Mouse (Mus musculus): ENCODE results near the gene Mast3. TPM values are rescaled to one million over a fixed set of nuclear protein-coding genes. Genes with fewer than 3 reads are reported as not detected.

Gene Mast3
- polyA plus RNA-seq, 1 experiment from 2014 or later = 4.4 TPM

GRCm38 (mm10) chr8:70842484-70842883, 37.6 kb upstream of the Mast3 start:
- Histone ChIP-seq H3K27me3 (replicated peaks; ENCODE audit: control insufficient read depth, insufficient read depth, low read length) (no peaks in the 10 kb centered on the region), H3K36me3 (ENCODE audit: control insufficient read depth, insufficient read depth) (no peaks in the 10 kb centered on the region), H3K4me3 (ENCODE audit: low read depth, low read length) (no peak overlapping the region), H3K4me2 (replicated peaks; ENCODE audit: low read depth) (no peak overlapping the region), H3K4me1 (replicated peaks; ENCODE audit: control insufficient read depth, insufficient read depth, low read length) (0 out of 2 replicates have a peak, but pooled peaks cover 3% of the 10 kb centered on the region), H3K27ac (ENCODE audit: low read depth, low read length) (no peak overlapping the region), H3K9me3 (ENCODE audit: control insufficient read depth) (no peaks in the 10 kb centered on the region), H3K9ac (ENCODE audit: low read depth, low read length) (no peak overlapping the region)
- 73% methylated on average over 25 of the region's 25 CpGs for WGBS
- TF ChIP-seq CTCF (IDR thresholded peaks at IDR 0.05; ENCODE audit: low read depth) = no peak
- ATAC-seq = no peak

GRCm38 (mm10) chr8:70841147-70842072, 36.6 kb upstream of the Mast3 start:
- H3K4me3 ChIP-seq (ENCODE audit: low read depth, low read length) = no peak overlapping the region
- WGBS = 22% methylated on average over 22 of the region's 22 CpGs
- ATAC-seq = no peak
- H3K4me2 ChIP-seq (replicated peaks; ENCODE audit: low read depth) = peak overlapping the region; percentile 32; the same call in 1 of the 2 replicates
- no peak overlapping the region for H3K9ac ChIP-seq (ENCODE audit: low read depth, low read length)
- TF ChIP-seq CTCF (IDR thresholded peaks at IDR 0.05; ENCODE audit: low read depth) = peak; percentile 98
- no peaks in the 10 kb centered on the region for H3K27me3 ChIP-seq (replicated peaks; ENCODE audit: control insufficient read depth, insufficient read depth, low read length)
- peak overlapping the region; percentile 74; the same call in 1 of the 2 replicates for H3K27ac ChIP-seq (ENCODE audit: low read depth, low read length)
- H3K36me3 ChIP-seq (ENCODE audit: control insufficient read depth, insufficient read depth) = peaks cover 7% of the 10 kb centered on the region; the same call in 1 of the 2 replicates
- H3K4me1 ChIP-seq (replicated peaks; ENCODE audit: control insufficient read depth, insufficient read depth, low read length) = 0 out of 2 replicates have a peak, but pooled peaks cover 3% of the 10 kb centered on the region
- H3K9me3 ChIP-seq (ENCODE audit: control insufficient read depth) = no peaks in the 10 kb centered on the region

- Histone ChIP-seq H3K27ac (ENCODE audit: low read depth, low read length) (peak overlapping the region; percentile 74), H3K4me1 (replicated peaks; ENCODE audit: control insufficient read depth, insufficient read depth, low read length) (0 out of 2 replicates have a peak, but pooled peaks cover 3% of the 10 kb centered on the region), H3K4me3 (ENCODE audit: low read depth, low read length) (no peak overlapping the region), H3K27me3 (replicated peaks; ENCODE audit: control insufficient read depth, insufficient read depth, low read length) (no peaks in the 10 kb centered on the region), H3K9me3 (ENCODE audit: control insufficient read depth) (no peaks in the 10 kb centered on the region), H3K9ac (ENCODE audit: low read depth, low read length) (no peak overlapping the region), H3K4me2 (replicated peaks; ENCODE audit: low read depth) (peak overlapping the region; percentile 32), H3K36me3 (ENCODE audit: control insufficient read depth, insufficient read depth) (peaks cover 15% of the 10 kb centered on the region; the same call in 1 of the 2 replicates)
- TF ChIP-seq CTCF (IDR thresholded peaks at IDR 0.05; ENCODE audit: low read depth) = no peak
- ATAC-seq = no peak
- WGBS = 28% methylated on average over 10 of the region's 10 CpGs
Observed at GRCm38 (mm10) chr8:70840590-70840989, 35.7 kb upstream of the Mast3 start.

- Histone ChIP-seq H3K4me2 (replicated peaks; ENCODE audit: low read depth) (peak within 1 kb of the TSS; percentile 65), H3K36me3 (ENCODE audit: control insufficient read depth, insufficient read depth) (peaks cover 15% of the 10 kb centered on the region; the same call in 1 of the 2 replicates), H3K27me3 (replicated peaks; ENCODE audit: control insufficient read depth, insufficient read depth, low read length) (no peaks in the 10 kb centered on the region), H3K4me3 (ENCODE audit: low read depth, low read length) (peak within 1 kb of the TSS; percentile 69), H3K27ac (ENCODE audit: low read depth, low read length) (peak within 1 kb of the TSS; percentile 91), H3K9ac (ENCODE audit: low read depth, low read length) (peak within 1 kb of the TSS; percentile 78), H3K4me1 (replicated peaks; ENCODE audit: control insufficient read depth, insufficient read depth, low read length) (0 out of 2 replicates have a peak, but pooled peaks cover 3% of the 10 kb centered on the region), H3K9me3 (ENCODE audit: control insufficient read depth) (no peaks in the 10 kb centered on the region)
- ATAC-seq = peak; percentile 97
- WGBS = 1% methylated on average over 55 of the region's 55 CpGs
- TF ChIP-seq CTCF (IDR thresholded peaks at IDR 0.05; ENCODE audit: low read depth) = no peak
Observed at GRCm38 (mm10) chr8:70839408-70840351, 34.8 kb upstream of the Mast3 start, which contains the start of gene Arrdc2. Arrdc2 (minus strand) TSS chr8:70839720.

GRCm38 (mm10) chr8:70838654-70839407, 34.0 kb upstream of the Mast3 start:
- H3K36me3 ChIP-seq (ENCODE audit: control insufficient read depth, insufficient read depth) = peaks cover 15% of the 10 kb centered on the region; the same call in 1 of the 2 replicates
- no peak for TF ChIP-seq CTCF (IDR thresholded peaks at IDR 0.05; ENCODE audit: low read depth)
- peak overlapping the region; percentile 69 for H3K4me3 ChIP-seq (ENCODE audit: low read depth, low read length)
- H3K9me3 ChIP-seq (ENCODE audit: control insufficient read depth) = no peaks in the 10 kb centered on the region
- peak overlapping the region; percentile 91 for H3K27ac ChIP-seq (ENCODE audit: low read depth, low read length)
- peak; percentile 62 for ATAC-seq
- H3K27me3 ChIP-seq (replicated peaks; ENCODE audit: control insufficient read depth, insufficient read depth, low read length) = no peaks in the 10 kb centered on the region
- H3K4me2 ChIP-seq (replicated peaks; ENCODE audit: low read depth) = peak overlapping the region; percentile 65
- H3K4me1 ChIP-seq (replicated peaks; ENCODE audit: control insufficient read depth, insufficient read depth, low read length) = 0 out of 2 replicates have a peak, but pooled peaks cover 3% of the 10 kb centered on the region
- H3K9ac ChIP-seq (ENCODE audit: low read depth, low read length) = peak overlapping the region; percentile 78
- WGBS = 1% methylated on average over 65 of the region's 66 CpGs
